Mouse (Mus musculus) c-Kit-negative CD71-positive TER-119-positive erythroid progenitor cells, embryonic 14.5 days (primary cell): ENCODE measurements around the gene G3bp1.

Experiments used
- DNase-seq: peaks from one replicate; pipeline ENCODE4 v3.0.0-alpha.2; 2013; ENCODE audit warnings: low read depth, low spot score

G3bp1 gene

DNA sequence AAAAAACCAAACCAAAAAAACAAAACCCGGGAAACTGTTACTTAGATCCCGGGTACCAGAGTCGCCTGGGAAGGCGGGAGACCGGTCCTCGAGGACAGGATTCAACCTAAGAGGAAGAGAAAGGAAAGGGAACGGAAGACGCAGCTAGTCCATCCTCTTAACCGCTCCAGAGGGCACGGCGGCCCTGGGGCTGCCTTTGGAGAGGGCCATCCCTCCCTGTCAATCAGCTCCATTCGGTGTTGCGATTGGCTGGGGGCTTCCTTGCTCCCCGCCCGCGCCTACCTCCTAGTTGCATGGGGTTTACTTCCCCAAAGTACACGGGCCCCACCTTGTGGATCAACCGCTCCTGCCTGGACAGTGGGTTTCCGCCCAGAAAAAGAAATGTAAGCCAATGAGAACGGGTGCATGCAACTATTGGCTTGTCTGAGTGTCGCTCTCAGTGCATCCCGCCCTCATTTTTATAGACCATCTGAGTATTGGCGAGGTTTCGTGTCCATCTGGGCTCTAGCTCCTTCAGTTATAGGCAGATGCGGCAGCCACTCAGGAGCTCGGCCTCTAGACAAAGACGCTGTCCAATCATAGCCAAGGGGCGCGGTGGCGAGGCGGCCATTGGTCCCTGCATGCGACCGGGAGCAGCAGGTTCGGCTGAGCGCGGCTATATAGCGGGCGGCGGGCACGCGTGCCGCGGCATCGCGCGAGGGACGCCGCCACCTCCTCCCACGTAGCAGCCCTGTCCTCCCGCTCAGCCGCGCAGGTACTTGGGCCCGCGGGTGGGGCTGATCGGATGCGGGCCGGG, at the start of gene G3bp1:
TSS of gene G3bp1 (plus strand) at position 638 of the 796 bp plus-strand sequence.
- peak; percentile 97 for DNase-seq

GRCm38 (mm10) chr11:55422978-55423377, 46.5 kb upstream of the G3bp1 start, which contains the start of gene Sparc:
TSS of gene Sparc (minus strand) at chr11:55423183.
- no peak for DNase-seq

- no peak for DNase-seq
Measured at GRCm38 (mm10) chr11:55423756-55424155, 45.7 kb upstream of the G3bp1 start.

DNA sequence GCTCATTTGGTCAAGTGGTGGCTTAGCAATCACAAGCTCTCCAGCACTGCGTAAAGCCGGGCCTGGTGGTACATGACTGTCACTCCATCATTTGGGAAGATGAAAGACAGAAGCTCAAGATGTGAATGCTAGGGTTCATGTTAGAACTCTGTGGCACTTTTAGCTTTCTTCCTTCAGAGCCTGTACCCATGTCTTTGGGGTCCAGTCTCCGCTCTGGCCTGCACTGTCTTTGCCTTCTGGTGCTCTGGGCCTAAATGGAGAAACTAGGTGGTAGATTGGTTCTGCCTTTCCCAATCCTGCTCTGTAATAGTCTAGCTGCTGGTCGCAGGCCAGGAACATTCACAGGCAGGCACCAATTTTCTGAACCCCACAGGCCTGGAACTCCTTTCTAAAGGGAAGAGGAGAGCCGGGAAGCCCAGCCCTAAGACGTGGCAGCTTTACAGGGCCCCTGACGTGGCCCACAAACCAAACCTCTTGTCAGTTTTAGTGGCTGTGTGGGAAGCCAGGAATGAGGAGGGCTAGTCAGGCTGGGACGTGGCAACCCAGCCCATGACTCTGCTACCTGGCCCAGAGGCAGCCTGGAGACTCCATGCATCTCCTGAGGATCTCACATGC, 44.6 kb upstream of the G3bp1 start:
- DNase-seq, result no peak

DNA sequence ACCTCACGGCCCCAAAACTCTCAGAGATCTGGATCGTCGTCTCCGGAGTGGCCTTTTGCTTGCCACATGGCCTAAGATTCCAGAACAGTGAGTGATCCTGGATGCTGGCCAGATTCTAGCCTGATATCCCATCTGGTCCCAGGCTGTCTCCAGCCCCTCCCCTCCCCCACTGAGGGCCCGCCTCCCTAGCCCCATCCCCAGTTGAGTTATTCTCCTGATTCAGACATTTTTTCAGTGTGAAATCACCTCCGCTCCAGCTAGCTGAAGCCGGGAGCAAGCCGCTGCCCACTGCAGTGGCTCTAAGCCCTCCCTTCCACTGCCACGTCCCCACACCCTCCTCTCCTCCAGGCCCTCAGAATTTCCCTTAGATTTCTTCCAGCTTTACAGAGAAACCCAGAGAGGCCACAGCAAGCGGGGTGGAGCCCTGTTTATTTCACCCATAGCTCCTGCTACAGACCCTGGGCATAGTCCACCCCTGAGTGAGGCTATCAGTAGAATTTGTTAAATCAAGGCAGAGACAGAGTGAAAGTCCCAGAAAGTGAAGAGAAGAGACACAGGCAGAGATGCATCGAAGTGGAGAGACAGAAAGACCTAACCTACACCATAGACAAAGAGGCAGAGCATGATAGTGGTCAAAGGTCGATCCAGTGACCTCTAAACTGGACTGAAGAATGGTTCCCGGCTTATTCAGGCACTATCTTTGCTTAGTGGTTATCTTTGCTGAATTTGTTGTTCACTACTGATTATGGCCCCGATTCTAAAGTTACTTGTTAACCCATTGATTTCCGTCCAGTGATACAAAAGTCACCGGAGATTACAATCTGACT, 41.1 kb upstream of the G3bp1 start:
- DNase-seq, result no peak

- DNase-seq, result no peak
Measured at GRCm38 (mm10) chr11:55429973-55430372, 39.5 kb upstream of the G3bp1 start.

DNA sequence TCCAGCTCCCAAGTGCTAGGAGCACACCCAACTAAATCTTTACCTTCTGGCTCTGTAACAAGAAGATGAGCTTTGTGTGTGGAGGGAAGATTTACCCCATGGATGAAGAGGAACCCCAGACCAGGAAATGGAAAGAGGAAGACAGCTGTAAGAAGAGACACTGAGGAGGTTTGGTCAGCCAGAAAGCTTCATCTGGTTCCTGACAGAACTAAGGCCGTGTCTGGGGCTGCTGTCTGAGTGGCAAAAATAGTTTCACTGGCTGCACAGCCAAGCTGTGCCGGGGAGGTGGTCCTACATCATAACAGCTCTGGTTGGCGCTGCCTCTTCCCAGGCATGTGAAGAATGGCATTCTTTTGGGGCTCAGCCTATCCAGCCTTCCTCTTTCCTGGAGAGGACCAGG, 36.5 kb upstream of the G3bp1 start:
- DNase-seq, result no peak

DNA sequence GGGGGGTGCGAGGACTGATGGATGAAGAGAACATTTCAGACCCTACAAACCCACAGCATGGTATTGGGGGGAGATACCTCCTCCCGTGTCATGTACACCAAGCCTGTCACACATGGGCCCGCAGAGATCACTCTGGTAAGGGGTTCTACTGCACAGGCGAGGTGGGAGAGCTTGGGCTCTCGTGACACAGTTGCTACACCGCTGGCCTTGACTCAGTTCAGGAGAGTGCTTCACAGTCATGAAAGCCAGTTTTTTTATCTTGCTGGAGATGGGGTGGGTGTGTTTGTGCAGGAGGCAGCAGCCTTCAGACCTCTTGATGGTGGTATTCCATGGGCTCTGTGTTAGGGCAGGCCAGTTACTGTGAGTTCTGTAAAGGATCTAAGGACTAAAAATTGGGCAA, 33.4 kb upstream of the G3bp1 start:
- DNase-seq, result no peak

GRCm38 (mm10) chr11:55438031-55438430, 31.5 kb upstream of the G3bp1 start:
- DNase-seq, result no peak

DNA sequence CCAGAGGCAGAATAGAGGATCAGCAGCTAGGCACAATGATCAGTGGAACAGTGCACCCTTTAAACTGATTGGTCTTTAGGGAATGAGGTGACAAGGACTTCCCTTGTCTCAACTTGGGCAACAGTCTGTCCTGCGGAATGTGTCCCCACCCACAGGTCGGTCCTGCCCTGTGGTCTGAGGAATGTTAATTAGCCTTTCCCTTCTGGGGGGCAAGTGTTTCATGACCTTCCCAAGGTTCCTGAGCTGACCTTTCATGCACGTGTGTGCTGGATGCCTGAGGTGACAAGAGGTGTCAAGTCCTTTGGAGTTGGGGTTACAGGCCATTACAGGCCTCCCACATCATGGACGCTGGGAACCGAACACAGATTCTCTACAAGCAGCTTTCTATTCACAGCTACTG, 29.8 kb upstream of the G3bp1 start:
- DNase-seq, result no peak

DNA sequence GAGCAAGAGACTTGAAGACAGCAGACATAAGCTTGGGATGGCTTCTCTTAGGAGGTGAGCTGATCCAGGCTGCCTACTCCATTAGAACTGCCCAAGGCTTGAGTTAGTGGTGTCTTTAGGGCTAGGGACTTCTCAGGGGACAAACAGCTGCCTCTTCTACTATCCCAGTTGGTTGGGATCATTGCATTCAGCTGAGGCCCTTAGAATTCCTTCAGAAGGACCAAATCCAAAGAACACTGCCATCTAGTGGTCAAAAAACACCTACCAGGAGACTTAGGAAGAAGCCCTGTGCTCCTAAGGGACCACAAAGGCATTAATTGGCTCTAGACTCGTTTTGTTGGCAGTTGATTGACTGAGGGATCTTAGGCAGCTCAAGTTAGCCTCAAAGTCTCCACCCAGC, 24.7 kb upstream of the G3bp1 start:
- peak; percentile 41 for DNase-seq

DNA sequence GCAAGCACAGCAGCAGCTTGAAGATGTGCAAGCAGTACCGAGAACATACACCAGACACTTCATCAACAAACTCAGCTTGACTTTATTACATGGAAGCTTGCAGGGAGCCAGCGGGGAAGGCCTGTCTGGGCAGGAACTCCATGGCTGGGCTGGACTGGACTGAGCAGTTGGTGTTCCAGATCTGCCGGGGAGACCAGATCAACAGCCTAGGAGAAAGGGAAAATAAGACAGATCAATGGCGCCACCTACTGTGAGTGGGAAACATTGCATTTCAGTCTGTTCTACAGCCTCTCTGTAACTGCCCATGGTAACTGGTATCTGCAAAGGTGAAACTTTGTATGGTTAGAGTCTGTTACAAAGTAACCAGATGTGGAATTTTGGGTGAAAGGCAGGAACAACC, 22.9 kb upstream of the G3bp1 start:
- DNase-seq, result peak; percentile 51

GRCm38 (mm10) chr11:55449531-55449930, 20.0 kb upstream of the G3bp1 start:
- no peak for DNase-seq

GRCm38 (mm10) chr11:55450311-55450710, 19.2 kb upstream of the G3bp1 start:
- no peak for DNase-seq

DNA sequence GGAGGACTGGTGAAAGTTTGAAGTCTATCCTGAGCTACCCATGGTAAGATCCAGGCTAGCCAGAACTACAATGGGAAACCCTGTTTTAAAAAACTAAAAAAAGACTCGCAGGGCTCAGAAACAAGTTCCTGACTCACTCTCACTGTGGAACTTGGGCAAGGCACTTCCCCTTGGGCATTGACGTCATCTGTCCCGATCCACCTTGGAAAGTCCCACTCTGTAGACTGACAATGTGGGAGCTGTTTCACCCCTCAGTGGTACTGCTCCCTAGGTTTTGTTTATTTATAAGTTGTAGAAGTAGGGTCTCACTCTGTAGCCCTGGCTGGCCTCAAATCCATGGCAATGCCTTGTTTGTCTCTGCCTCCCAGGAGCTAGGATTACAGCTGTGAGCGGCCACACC, 15.8 kb upstream of the G3bp1 start:
- DNase-seq, result no peak

DNA sequence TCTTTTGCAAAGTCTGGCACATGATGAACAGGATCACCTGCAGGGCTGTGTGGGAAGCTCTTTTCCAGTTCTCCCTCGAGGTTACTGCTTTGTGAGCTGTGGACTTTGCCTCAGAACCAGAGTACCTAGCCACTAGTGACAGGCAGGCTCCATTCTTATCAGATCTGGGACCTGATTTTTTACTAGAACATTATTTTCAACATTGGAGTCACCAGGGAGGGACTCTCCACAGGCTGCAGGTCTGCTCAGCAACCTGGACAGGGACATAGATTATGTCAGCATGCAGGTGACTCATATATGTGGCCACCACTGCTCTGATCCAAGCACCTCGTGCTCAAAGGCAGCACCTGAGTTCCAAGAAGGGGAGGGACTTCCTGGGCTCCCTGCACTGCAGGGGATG, 14.3 kb upstream of the G3bp1 start:
- DNase-seq, result no peak

DNA sequence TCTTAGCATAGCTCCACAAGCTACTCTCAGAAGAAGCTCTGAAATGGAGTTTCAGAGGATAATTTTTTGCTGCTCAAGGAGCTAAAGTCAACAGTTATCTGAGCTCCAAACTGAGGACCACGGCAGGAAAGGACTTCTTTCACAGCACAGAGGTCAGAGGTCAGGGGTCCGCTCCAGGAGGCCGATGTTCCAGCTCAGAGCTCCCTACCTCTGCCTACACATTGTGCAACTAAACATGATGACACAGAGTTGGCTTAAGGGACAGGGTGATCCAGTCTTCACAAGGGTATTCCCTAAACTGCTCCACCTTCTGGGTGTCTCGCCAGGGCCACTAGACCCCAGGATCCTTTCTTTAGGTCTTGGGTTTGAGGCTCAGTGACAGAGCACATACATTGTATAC, 11.0 kb upstream of the G3bp1 start:
- no peak for DNase-seq

GRCm38 (mm10) chr11:55459850-55460558, 9.5 kb upstream of the G3bp1 start:
- DNase-seq, result no peak

DNA sequence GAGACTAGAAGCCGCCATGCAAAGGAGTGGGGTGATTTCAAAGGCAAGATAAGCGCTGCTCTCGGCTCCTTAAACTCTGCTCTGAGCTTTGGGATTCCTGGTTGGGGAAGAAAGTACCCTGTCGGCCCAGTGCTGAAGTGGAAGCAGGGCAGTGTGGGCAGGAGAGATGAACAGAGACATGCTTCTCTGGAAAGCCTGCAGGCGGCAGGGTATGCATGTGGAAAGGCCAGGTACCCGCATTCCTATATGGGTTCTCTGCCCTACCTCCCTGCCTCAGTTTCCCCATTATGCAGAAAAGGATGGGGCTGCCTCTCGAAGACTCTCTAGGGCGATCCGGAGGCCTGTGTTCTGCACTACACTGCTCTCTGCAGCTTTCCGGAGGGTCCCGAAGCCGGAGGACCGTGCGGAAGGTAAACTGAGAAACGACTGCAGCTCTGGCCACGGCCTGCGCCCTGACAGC, 8.9 kb upstream of the G3bp1 start:
- peak; percentile 34 for DNase-seq

DNA sequence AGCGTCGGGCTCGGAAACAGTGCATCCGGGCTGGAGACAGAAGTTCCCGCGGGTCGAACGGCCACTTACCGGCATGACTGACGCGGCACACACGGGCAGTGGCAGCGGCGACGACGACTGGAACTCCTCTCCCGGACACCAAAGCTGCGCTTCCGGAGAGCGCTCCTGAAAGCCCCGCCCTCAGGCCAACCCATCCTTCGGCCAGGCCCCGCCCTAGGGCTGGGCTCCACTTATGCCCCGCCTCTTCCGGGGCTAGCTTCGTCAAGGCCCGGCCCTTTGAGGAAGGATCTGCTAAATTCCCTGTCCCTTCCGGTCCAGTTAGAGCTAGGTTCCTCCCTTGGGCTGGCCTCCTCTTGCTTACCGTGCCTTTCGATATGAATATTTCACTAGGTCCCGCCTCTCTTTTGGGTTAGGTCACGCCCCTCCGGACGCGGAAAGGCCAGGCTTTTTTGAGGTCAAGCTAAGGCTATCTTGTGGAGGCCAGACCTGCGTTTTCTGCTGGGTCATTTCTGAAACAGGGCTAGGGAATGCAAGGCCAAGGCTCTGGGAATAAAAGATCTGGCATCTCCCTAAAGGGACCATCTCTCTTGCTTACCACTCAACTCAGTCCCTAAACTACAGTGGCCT, 8.4 kb upstream of the G3bp1 start, which contains the start of gene Atox1:
TSS of gene Atox1 (minus strand) at position 221 of the 627 bp plus-strand sequence.
- DNase-seq, result peak; percentile 95

- no peak for DNase-seq
Measured at GRCm38 (mm10) chr11:55462149-55462548, 7.3 kb upstream of the G3bp1 start.
